Mouse (Mus musculus) brown adipose tissue, adult 24 weeks (tissue): ENCODE results near the gene Chchd2. TPM values are rescaled to one million over a fixed set of nuclear protein-coding genes. Genes with fewer than 3 reads are reported as not detected.
"Not testable (repeated sequence)": the region's sequence is repeated elsewhere in the genome, so short reads cannot be mapped to it uniquely, and the experiment has no call there.

Experiments
- H3K27ac ChIP-seq: fragments of 200-500 bp; replicated peaks from 2 replicates; pipeline ENCODE4 v1.5.1; 2012; ENCODE audit warnings: low read depth, mild to moderate bottlenecking, low read length
- H3K4me1 ChIP-seq: fragments of 200-500 bp; 2 replicates; pipeline ENCODE4 v1.6.1; 2012; ENCODE audit warnings: low read length, mixed read lengths; ENCODE audit not compliant: control insufficient read depth, insufficient read depth, insufficient read length
- H3K4me3 ChIP-seq: fragments of 200-500 bp; 2 replicates; pipeline ENCODE4 v1.5.1; 2012; ENCODE audit warnings: low read depth, mild to moderate bottlenecking, low read length, moderate library complexity; ENCODE audit not compliant: insufficient read depth
- polyA plus RNA-seq: library from polyadenylated mRNA; stranded (reverse); fragments of >200 nt; gene quantifications from 2 replicates; pipeline ENCODE4 v1.2.4, GENCODE M21; 2012; ENCODE audit not compliant: missing spikeins, insufficient read depth, insufficient read length

Gene Chchd2
- 1,785 and 1,958 TPM in 2 replicates for polyA plus RNA-seq

GRCm38 (mm10) chr5:129886911-129887636 lies at the start of gene Chchd2:
Gene Chchd2, minus strand, starts transcription at chr5:129887470.
- Histone ChIP-seq H3K4me1 (peaks cover 5% of the 10 kb centered on the region; the same call in 1 of the 2 replicates), H3K4me3 (peak within 1 kb of the TSS; percentile 70), H3K27ac (peak within 1 kb of the TSS; percentile 93)

- H3K4me3 ChIP-seq, result no peak overlapping the region
Measured at GRCm38 (mm10) chr5:129936941-129937340, 49.7 kb upstream of the Chchd2 start.

GRCm38 (mm10) chr5:129929924-129930855 lies 42.9 kb upstream of the Chchd2 start:
- peak overlapping the region; percentile 93 for H3K27ac ChIP-seq
- H3K4me1 ChIP-seq, result peaks cover 3% of the 10 kb centered on the region; the same call in 1 of the 2 replicates
- peak overlapping the region; percentile 15; the same call in 1 of the 2 replicates for H3K4me3 ChIP-seq

More at GRCm38 (mm10) chr5:129936941-129937340, 49.7 kb upstream of the Chchd2 start:
- no peak overlapping the region for H3K27ac ChIP-seq
- H3K4me1 ChIP-seq, result peaks cover 2% of the 10 kb centered on the region; the same call in 1 of the 2 replicates

- Histone ChIP-seq H3K4me3 (no peak overlapping the region), H3K4me1 (no peaks in the 10 kb centered on the region), H3K27ac (no peak overlapping the region)
Measured at GRCm38 (mm10) chr5:129925933-129926332, 38.7 kb upstream of the Chchd2 start.

GRCm38 (mm10) chr5:129924820-129925452 lies 37.7 kb upstream of the Chchd2 start:
- no peak overlapping the region; the same call in 1 of the 2 replicates for H3K27ac ChIP-seq

GRCm38 (mm10) chr5:129921972-129922371 lies 34.7 kb upstream of the Chchd2 start:
- H3K27ac ChIP-seq, result no peak overlapping the region
- H3K4me3 ChIP-seq, result no peak overlapping the region
- H3K4me1 ChIP-seq, result no peaks in the 10 kb centered on the region

More at GRCm38 (mm10) chr5:129924820-129925452, 37.7 kb upstream of the Chchd2 start:
- Histone ChIP-seq H3K4me3 (no peak overlapping the region), H3K4me1 (no peaks in the 10 kb centered on the region)

- Histone ChIP-seq H3K27ac (no peak overlapping the region), H3K4me3 (no peak overlapping the region), H3K4me1 (no peaks in the 10 kb centered on the region)
Measured at GRCm38 (mm10) chr5:129919320-129919719, 32.0 kb upstream of the Chchd2 start.

GRCm38 (mm10) chr5:129918752-129919151 lies 31.5 kb upstream of the Chchd2 start:
- H3K4me1 ChIP-seq, result no peaks in the 10 kb centered on the region
- no peak overlapping the region for H3K27ac ChIP-seq
- H3K4me3 ChIP-seq, result no peak overlapping the region

GRCm38 (mm10) chr5:129918065-129918651 lies 30.9 kb upstream of the Chchd2 start:
- no peak overlapping the region for H3K27ac ChIP-seq
- no peak overlapping the region for H3K4me3 ChIP-seq

GRCm38 (mm10) chr5:129915491-129915890 lies 28.2 kb upstream of the Chchd2 start:
- not testable (repeated sequence) for H3K27ac ChIP-seq, H3K4me3 ChIP-seq, H3K4me1 ChIP-seq

More at GRCm38 (mm10) chr5:129918065-129918651, 30.9 kb upstream of the Chchd2 start:
- no peaks in the 10 kb centered on the region for H3K4me1 ChIP-seq

GRCm38 (mm10) chr5:129914024-129914423 lies 26.8 kb upstream of the Chchd2 start:
- no peak overlapping the region for H3K4me3 ChIP-seq
- peaks cover 6% of the 10 kb centered on the region; the same call in 1 of the 2 replicates for H3K4me1 ChIP-seq
- H3K27ac ChIP-seq, result no peak overlapping the region

GRCm38 (mm10) chr5:129909591-129909990 lies 22.3 kb upstream of the Chchd2 start:
- Histone ChIP-seq H3K4me3 (no peak overlapping the region), H3K27ac (no peak overlapping the region), H3K4me1 (peaks cover 7% of the 10 kb centered on the region; the same call in 1 of the 2 replicates)

GRCm38 (mm10) chr5:129909147-129909546 lies 21.9 kb upstream of the Chchd2 start:
- Histone ChIP-seq H3K4me3 (peak overlapping the region; percentile 80), H3K27ac (no peak overlapping the region), H3K4me1 (peaks cover 7% of the 10 kb centered on the region; the same call in 1 of the 2 replicates)

- Histone ChIP-seq H3K4me3 (peak within 1 kb of the TSS; percentile 80), H3K4me1 (peaks cover 7% of the 10 kb centered on the region; the same call in 1 of the 2 replicates), H3K27ac (peak within 1 kb of the TSS; percentile 74)
Measured at GRCm38 (mm10) chr5:129908242-129908965, 21.1 kb upstream of the Chchd2 start, which contains the start of gene Nupr1l. Gene Nupr1l, plus strand, starts transcription at chr5:129908540.
